Mouse (Mus musculus) retina, adult 2 months (tissue): ENCODE results near the gene Nr6a1.
A peak's percentile ranks its signal among the peaks of the same experiment; 100 is the strongest.

ENCODE experiments used
- DNase-seq: peaks from one replicate; pipeline ENCODE4 v3.0.0-alpha.2; 2012; ENCODE audit warnings: low read depth, low spot score

The Nr6a1 gene

GRCm38 (mm10) chr2:38937396-38937795 lies 9.9 kb upstream of the Nr6a1 start:
- no peak for DNase-seq

DNA sequence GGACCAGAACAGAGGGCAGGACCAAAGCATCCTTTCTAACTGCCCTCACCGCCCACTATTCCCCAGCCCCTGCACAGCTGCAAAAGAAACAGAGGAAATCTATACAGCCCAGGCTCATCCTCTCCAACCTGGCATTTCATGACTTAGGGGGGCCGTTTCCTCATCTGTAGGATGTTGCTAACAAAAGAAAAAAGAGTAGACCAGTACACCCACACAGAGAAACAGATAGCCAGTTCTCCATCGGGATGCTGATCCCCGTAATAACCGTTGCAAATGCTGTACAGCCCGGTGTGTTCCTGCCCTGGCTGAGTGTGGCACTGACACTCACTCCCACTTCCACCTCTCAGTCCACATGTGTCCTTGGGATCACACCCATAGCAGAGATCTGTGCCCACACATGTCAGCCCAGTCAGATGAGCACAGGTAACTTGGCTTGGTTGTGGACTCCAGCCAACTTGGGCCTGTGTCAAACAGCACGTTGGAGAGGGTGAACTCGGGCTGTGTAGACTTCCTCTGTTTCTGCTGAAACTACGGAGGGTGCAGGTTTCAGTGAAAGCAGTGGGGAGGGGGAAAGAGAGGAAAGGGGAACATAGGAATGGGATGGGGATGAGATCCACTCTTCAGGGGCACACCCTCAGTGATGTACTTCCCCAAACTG lies 9.4 kb upstream of the Nr6a1 start:
- no peak for DNase-seq

DNA sequence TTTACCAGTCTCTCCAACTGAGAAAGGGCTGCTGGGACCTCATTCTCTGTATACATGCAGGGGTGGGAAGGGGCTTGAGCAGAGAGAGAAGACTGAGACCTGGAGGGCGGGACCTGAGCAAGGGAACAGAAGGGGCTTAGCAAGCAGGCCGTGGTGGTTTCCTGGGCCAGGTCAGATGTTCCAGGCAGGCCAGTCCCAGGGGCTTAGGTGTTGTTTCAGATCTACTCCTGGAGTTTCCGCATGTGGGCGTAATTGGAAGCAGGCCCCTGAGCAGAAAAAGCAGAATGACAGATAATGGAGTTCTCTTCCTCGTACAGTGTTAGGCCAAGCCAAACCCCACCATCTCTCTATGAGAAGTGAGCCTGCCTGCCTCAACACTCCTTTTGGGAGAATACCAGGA lies 7.4 kb upstream of the Nr6a1 start:
- DNase-seq = no peak

DNA sequence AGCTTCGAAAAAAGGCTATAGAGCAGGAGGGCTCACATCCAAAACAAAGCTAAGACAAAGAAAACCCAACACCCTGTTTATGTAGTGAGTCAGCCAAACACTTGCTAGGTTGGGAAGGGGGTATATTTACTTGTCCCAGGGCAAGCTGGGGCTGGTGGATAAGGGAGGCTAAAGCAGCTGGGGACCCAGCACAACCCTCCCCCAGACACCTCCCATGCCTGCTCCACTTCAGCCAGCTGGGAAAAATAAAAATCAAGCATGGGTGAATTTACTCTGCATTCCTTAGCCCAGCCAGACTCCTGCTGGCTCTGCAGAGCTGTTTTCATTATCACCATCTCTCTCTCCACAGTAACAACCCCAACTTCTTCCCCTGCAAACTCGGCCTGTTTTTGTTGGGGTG lies 6.4 kb upstream of the Nr6a1 start:
- no peak for DNase-seq

GRCm38 (mm10) chr2:38931851-38932667 lies 4.6 kb upstream of the Nr6a1 start, which contains the start of gene Olfml2a:
TSS of gene Olfml2a (plus strand) at chr2:38931978.
- no peak for DNase-seq

DNA sequence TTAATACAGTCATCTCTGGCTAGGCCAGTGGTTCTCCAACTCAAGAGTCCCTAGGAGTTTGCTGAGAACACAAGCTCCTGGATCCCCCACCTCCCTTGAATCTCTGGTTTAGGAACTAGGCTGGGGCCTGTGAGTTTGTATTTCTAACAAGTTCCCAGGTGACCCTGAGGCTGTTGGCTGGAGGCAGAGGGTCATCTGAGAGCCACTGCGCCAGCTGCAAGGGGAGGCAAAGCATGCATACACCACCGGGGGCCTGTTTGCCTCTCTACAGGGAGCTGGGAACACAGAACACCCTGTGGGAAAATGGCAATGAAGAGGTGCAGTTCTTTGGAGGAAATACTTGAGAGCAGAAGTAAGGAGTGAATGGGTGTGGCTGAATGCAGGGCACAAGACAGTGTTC lies 2.8 kb upstream of the Nr6a1 start:
- DNase-seq = no peak

GRCm38 (mm10) chr2:38926145-38926891 lies 1.2 kb downstream of the Nr6a1 start:
- DNase-seq = peak; percentile 95

DNA sequence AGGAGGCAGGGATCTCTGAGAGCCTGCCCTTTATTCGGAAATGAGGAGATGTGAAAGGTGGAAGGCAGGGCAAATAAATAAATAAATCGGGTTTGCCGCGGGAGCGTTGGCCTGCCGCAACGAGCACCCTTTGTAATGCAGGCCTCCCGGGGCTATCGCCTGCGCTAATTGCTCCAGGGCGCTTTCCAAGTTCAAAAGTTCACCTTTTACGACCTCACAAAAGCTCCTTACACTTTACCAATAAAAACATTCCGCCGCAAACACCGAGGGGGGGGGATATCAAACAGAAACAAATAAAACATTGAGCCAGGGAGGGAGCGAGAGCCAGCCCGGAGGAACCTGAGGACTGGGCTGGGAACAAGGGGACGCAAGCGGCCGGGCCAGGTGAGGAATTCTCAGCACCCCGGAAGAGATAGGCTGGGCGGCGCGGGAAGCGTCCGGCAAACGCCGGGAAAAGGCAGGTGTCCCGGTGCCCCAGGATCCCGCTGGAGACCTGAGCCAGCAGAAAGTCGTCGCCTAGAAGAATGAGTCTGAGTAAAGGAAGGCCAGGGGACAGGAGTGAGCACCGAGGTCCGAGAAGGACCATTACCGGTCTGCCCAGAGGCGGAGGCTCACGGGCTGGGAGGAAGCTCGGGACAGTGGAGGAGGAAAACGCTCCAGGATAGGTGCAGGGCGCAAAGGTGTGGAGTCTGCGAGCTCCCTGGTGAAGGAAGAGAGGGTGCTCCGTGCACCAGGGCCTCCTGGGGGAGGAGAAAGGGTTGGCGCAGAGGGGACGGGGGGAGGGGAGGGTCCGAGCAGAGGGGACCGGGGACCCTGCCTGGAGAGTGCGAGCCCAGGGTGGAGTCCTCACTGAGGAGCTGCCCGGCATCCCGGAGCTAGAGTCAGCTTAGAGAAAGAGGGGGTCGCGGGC lies 2.1 kb downstream of the Nr6a1 start:
- DNase-seq = no peak

GRCm38 (mm10) chr2:38924571-38924970 lies 2.9 kb downstream of the Nr6a1 start:
- DNase-seq = no peak

- DNase-seq = no peak
These were observed 3.6 kb downstream of the Nr6a1 start for GRCm38 (mm10) chr2:38923911-38924310.

DNA sequence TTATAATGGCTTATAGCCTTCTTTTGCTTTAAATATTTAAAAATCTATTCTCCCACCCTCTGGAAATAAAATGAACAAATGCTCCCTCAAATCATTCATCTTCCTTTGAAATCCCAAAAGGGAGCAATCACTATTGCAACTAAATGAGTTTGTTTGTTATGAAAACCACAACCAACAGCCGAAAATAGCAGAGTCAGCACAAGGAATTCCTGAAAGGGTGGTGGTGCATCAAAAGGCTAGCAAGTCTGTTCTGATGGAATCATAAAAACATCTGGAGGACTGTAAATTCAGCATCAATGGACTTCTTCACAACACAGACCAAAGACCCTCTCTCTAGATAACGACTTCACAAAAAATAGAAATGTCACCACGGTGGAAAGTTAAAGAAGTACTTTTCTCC lies 4.0 kb downstream of the Nr6a1 start:
- no peak for DNase-seq

DNA sequence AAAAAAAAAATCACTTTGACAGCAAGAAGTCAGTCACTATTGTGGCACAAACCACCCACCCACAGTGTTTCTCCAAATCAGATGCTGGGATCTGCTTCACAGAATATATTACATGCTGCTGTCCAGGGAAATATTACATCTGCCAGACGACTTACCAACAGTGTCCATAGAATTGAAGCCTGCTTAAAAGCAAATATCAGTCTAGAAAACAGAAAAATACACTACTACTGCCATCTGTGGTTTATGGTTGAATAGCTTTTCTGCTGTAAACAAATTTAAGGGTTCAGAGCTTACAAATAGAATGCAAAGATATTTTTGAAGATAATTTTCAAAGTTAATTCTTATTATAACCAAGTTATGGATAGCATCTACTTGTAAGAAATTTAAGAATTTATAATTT lies 6.1 kb downstream of the Nr6a1 start:
- no peak for DNase-seq

DNA sequence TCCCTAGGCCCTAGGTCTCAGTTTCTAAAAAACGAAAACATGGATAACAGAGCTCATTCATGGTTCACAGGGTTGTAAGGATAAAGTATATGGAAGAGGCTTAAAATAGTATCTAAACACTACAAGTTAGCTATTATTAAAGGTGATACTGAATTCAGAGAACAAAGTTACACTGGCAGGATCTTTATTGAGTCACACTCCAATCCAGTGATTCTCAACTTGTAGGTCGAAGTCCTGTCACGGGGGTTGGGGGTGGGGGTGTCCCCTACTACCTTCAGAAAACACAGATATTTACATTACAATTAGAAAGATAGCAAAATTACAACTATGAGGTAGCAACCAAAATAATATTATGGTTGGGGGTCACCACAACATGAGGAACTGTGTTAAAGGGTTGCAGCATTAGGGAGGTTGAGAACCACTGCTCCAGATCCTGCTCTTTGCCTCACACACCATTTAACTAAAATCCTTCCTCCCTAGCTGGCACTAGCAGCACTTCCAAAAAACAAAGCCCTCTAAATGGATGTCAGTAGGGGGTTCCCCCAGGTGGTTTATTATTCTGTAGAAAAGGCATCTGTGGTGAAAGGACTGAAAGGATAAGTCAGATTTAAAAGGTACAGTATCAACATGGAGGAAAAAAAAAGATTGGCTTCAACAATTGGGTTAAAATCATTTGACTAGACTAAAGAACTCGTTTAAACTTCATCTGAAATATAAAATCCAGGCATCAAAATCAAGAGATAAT lies 10.4 kb downstream of the Nr6a1 start:
- DNase-seq = no peak

GRCm38 (mm10) chr2:38914965-38915364 lies 12.5 kb downstream of the Nr6a1 start:
- DNase-seq = no peak

- DNase-seq = no peak
These were observed 13.0 kb downstream of the Nr6a1 start for GRCm38 (mm10) chr2:38914517-38914916.

- no peak for DNase-seq
These were observed 18.9 kb downstream of the Nr6a1 start for GRCm38 (mm10) chr2:38908604-38909003.

- no peak for DNase-seq
These were observed 21.4 kb downstream of the Nr6a1 start for GRCm38 (mm10) chr2:38906097-38906496.

- DNase-seq = no peak
These were observed 23.2 kb downstream of the Nr6a1 start for GRCm38 (mm10) chr2:38904290-38904689.

- DNase-seq = no peak
These were observed 24.6 kb downstream of the Nr6a1 start for GRCm38 (mm10) chr2:38902866-38903265.

GRCm38 (mm10) chr2:38880907-38881672 lies 46.4 kb downstream of the Nr6a1 start:
- DNase-seq = no peak
